Mouse (Mus musculus) layer of hippocampus, adult 9-10 months (tissue): Measurements from ENCODE around the gene Tspo2.
"Not testable (repeated sequence)": the region's sequence is repeated elsewhere in the genome, so short reads cannot be mapped to it uniquely, and the experiment has no call there.

Experiments used
- DNase-seq: peaks from one replicate; pipeline ENCODE4 v3.0.0; 2022; ENCODE audit warnings: low spot score

Tspo2 gene

DNA sequence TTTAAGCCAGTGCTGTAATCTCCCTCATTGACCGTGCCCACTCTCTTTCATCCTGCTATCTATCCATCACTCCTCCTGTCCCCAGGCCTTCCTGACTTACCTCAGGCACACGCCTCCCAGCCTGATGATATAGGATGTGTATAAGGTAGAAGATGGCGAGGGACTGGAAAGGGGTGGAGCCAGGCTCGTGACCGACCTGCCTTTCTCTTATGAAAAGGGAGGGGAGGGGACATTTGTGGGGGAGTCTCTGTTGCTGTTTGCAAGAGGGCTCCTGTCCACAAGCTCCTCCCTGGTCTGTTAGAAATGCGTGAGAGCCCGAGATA, at the start of gene Tspo2:
Gene Tspo2, minus strand, starts transcription at position 170 of the 323 bp plus-strand sequence.
- no peak for DNase-seq

- no peak for DNase-seq
Observed at GRCm38 (mm10) chr17:48500846-48501445, 49.6 kb upstream of the Tspo2 start.

GRCm38 (mm10) chr17:48497986-48498385, 46.7 kb upstream of the Tspo2 start:
- DNase-seq = no peak

DNA sequence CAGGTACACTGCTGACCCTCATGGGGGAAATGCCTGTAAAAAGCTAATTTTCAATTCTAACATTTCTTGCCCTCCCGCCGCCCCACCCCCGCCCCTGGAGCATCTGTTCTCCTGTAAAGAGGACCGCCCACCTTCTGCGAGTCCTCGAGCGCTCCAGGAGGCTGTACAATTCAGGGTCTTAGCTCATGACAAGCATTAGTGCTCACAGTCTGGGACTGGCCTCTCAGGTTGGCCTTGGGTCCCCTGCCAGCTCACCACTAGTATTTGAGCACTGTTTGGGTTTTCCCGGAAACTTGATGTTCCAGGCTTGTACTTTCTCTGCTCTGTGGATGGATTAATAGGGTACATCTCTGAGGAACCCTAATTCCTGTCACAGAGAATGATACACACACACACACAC, 42.7 kb upstream of the Tspo2 start:
- no peak for DNase-seq

DNA sequence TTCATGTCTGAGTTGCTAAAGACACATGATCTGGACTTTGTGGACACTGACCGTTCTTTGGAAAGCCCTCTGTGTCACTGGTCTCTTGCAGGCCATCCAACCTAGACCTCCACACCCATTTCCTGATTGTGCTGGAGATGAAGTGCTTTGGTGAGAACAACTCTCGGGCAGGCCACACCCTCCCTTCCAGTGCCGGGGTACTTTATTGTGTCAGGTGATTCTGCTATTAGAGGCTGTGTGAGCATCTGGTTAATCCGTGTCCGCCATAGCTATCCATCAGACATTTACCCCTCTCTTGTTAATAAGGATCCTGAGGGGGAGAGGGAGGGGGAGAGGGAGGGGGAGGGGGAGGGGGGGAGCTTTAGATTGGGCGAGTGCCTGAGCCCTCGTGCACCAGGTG, 42.3 kb upstream of the Tspo2 start:
- DNase-seq = no peak

GRCm38 (mm10) chr17:48492621-48493020, 41.3 kb upstream of the Tspo2 start:
- DNase-seq = no peak

DNA sequence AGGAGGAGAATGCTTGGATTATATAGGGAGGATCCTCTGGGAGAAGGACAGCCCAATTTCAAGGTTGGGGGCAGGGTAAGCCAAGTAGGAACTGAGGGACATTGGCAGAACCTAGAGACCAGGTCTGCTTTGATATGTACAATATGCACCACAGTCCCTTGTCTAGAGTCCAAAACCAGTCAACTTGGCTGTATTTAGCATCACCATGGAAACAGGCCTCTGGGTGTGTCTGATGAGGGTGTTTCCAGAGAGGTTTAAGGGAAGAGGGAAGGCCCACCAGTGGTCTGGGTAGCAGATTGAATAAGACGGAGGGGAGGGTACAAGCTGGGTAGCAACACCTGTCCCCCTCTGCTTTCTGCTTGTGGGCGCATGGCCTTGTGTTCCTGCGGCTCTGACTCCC, 38.1 kb upstream of the Tspo2 start:
- no peak for DNase-seq

- no peak for DNase-seq
Observed at GRCm38 (mm10) chr17:48484191-48484590, 32.9 kb upstream of the Tspo2 start.

DNA sequence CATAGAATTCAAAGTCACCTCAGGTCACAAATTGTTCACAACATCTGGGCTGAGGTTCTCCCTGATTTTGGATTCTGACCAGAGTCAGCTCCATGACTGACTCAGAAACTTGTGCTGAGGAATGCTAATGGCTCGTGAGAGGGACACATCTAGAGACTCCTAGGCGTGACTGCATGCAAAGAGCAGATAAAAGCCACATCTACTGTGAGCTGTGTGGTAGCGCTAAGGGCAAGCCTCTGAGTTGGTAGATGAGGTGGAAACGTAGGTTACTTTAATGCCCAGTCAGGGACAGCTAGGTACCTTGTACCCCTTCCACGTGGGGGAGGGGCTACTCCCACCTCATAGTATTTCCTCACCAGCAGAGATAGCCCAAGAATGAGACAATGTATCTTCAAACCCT, 32.4 kb upstream of the Tspo2 start:
- DNase-seq = no peak

DNA sequence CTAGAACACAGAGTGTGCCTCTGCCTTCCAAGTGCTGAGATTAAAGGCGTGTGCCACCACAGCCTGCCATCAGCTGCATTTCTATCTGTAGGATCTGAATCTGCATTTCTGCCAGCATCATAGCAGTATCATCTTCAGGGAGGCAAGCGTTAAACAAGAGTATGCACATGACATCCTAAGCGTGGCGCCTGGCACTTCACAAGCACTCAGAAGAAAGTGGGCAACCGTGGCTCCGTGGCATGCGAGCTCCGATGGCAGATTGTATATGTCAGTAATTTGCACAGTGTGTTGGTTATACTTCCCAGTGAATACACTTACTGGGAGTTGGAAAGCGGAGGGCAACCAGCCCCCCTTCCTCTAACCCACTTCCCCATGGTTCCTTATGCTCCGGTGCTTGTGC, 28.6 kb upstream of the Tspo2 start:
- no peak for DNase-seq

DNA sequence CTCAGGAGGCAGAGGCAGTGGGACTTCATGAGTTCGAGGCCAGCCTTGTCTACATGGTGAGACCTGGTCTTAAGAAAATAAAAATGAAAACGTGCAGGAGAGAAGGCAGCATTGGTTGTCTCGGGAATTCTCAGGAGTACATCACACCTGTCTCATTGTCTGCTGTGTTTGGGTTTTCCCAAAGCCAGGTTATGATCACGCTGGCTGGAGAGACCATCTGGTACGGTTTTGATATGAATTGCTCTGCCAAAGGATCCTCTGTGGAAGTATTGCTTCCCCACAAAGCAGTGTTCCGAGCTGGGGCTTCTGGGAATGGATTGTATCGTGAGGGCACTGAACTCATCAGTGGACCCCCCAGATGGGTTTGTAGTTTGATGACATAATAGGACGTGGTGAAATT, 24.1 kb upstream of the Tspo2 start:
- no peak for DNase-seq

- not testable (repeated sequence) for DNase-seq
Observed at GRCm38 (mm10) chr17:48474282-48474681, 23.0 kb upstream of the Tspo2 start.

DNA sequence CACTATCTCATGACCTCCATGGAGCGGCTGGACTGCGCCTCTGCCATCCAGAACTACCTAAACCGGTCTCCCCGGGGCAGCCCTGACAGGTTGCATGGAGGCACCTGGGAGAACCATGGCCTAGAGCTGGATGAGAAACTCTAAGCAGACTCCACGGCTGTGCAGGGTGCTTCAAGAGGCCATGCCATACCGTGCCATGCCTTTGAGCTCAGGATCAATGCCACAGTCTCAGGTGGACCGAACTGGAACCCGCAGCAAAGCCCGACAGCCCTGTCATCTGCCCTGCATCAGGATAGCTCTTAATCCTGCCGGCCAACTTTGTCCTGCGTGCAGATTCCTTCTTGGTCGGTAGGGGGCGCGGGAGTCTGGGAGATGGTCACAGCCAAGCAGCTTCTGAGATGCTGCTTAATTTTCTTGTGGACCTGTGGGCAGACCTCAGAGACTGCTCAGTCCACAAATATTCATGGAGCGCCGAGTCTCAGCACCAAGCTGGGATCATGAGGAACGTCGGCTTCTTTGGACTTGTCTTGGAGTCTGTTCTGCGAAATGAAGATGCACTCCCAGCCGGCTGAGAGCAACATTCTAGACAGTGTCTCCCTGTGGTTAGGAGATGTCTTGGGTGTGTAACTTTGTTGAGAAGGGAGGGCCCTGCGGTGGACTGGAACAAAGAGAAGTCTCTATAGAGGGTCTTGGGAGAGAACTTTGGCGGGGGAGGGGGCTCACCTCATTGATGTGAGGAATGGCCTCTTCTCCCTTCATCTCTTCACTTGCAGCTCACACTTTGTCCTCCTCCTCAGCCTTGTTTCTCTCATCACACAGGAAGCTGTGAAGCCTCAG, 16.3 kb upstream of the Tspo2 start:
- peak; percentile 70 for DNase-seq

GRCm38 (mm10) chr17:48466769-48467394, 15.6 kb upstream of the Tspo2 start:
- no peak for DNase-seq

GRCm38 (mm10) chr17:48463391-48463790, 12.1 kb upstream of the Tspo2 start:
- DNase-seq = no peak

DNA sequence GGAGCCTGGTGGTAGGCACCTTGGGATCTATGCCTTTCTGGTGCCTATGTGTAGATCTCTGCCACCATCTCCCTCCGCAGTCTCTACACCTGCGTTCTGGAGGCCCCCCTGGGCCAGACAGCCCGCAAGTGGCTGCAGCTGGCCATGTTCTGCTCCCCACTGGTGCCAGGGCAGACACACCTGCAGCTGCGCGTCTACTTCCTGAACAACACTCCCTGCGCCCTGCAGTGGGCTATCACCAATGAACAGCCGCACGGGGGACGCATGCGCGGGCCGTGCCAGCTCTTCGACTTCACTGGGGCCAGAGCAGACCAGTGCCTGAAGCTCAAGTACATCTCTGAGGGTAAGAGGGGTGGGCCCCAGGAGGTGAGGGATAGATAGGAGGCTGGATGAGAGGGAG, 10.8 kb upstream of the Tspo2 start:
- no peak for DNase-seq

GRCm38 (mm10) chr17:48457971-48458653, 6.8 kb upstream of the Tspo2 start:
- DNase-seq = no peak

DNA sequence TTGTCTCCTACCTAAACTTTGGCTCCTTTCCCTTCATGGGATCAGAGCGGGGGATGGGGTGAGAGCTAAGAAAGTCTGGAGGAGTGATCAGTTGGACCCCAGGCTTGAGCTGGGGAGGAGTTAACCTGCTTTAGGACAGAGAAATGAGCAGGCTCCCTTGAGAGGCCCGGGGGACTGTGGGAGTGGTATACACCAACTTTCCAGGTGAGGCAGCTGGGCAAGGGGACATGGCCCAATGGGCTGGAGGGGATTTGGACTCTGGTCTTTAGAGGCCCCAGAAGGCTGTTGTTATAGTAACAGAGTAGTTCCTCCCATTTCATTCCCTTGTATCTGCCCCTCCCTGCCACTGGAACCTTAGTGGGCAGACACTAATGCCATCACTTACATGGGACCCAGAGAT, 4.6 kb upstream of the Tspo2 start:
- no peak for DNase-seq

DNA sequence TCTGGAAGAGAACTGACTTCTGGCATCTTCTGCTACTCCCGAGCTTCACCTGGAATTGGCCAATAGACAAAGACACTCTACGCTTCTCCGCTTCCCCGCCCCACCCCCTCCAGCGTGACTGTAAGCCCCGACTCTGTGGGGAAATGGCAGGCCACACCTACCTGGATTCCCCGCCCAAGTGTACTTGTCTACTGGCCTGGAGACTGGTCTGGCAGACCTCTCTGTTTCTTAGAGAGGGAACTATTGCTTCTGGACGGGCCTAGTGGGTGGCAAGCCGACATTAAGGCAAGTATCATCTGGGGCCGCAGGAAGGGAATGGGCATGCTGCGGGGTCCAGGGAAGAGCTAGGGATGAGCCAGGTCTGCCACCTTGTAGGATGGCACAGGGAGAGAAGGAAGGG, 3.4 kb upstream of the Tspo2 start, which contains the start of gene Unc5cl:
Gene Unc5cl, plus strand, starts transcription at position 214 of the 400 bp plus-strand sequence.
- DNase-seq = no peak

GRCm38 (mm10) chr17:48454190-48454589, 2.9 kb upstream of the Tspo2 start:
- no peak for DNase-seq

GRCm38 (mm10) chr17:48453489-48453888, 2.2 kb upstream of the Tspo2 start:
- DNase-seq = no peak

- DNase-seq = no peak
Observed at GRCm38 (mm10) chr17:48451753-48452444, 577 bp upstream of the Tspo2 start.
